Mouse (Mus musculus): Measurements from ENCODE around the gene Rpap2.

Rpap2 gene

DNA sequence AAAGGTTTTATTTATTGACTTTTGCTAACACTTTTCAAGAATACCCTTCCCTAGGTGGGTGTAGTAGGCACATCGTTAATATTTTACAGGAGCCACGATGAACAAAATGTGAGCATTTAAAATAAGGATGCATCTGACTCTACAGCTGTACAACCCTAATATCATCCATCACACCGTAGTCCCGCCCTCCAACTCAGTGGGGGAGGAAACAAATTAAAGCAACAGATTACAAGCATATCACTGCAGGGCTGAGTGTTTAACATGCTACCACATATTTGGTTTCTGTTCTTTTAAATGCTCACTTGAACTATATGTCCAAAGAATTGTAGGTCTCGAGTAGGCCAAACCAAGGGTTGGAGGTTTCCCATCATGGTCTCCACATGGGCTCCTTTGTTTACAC is 90.0 kb downstream of the Rpap2 start:
- DNase-seq (ENCODE audit: low read depth, low spot score): no peak

DNA sequence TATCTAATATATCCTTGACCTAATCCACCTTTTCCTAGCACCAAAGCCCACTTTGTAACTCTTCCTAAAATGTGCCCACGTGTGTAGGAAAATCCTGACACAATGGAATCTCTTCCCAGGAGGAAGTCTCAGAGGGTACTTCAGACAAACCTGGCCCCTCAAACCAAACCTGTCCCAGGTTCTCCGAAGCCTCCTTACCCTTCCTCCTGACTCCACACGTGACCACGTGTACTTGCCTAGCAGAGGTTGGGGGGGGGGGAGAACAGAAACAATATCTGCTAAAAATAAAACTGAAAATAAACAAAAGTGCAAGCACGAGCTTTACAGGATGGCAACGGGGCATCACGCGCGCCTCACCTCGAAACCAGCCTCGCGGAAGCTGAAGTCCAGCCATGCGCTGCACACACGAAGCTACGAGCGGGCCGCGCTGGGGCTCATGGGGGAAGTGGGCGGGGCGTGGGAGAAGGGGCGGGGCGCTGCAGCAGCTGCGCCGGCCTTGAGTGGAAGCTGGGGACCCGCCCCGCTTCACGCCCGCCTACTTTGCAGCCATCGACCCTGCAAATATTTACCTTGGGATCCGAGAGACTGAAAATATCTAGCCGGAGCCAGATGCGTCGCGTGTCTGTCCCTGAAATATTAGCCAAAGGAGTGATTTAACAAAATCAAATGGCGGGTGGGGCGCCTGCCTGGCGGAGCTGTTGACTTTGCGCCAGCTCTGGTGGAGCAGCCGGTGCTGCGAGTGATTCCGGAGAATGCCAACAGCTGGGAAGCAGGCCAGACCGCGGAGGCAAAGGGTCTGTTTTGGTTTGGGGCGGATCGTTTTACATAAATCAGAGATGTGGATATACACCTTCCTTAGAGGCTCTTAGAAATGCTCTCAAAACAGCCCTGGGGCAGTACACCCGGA is 90.7 kb downstream of the Rpap2 start:
- DNase-seq (ENCODE audit: low read depth, low spot score): peak; percentile 73

DNA sequence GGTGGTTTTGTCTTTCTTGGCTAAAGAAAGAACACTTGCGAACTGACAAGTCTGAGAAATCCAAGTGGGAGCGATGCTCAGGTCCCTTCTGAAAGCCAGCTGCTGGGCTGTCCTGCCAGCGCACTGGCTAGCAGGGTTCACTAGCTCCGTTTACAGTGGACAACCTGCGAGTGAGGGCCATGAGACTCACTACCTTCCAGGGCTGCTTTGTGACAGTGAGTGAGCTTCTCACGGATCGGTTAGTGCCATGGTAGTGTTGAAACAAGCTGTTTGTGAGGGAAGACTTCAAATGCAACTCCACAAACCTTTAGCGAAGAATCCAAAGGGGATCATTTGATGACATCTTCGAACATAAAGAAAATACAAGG is 91.3 kb downstream of the Rpap2 start:
- no peak for DNase-seq (ENCODE audit: low read depth, low spot score)

- no peak for DNase-seq (ENCODE audit: low read depth, low spot score)
These were observed 97.8 kb downstream of the Rpap2 start for GRCm38 (mm10) chr5:107695019-107695418.

DNA sequence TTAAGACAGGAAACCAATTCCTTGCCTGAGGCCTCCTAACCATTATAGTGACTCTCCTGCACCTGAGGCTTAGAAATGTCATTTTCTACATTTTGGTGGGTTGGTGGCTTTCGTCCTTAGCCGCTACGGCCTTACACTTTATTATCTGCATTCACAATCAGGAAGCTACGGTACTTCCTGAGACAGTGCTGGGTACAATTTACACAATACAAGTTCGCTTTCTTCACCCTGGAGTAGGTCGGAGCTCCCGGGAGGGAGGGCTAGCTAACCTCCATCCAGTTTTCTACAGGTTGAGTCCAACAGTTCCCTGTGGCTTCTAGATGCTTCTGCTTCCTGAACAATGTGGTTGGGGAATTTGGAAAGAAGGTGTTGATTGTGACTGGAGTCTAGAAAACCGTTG is 101.7 kb downstream of the Rpap2 start:
- no peak for DNase-seq (ENCODE audit: low read depth, low spot score)

- DNase-seq (ENCODE audit: low read depth, low spot score): no peak
These were observed 103.7 kb downstream of the Rpap2 start for GRCm38 (mm10) chr5:107700873-107701272.

DNA sequence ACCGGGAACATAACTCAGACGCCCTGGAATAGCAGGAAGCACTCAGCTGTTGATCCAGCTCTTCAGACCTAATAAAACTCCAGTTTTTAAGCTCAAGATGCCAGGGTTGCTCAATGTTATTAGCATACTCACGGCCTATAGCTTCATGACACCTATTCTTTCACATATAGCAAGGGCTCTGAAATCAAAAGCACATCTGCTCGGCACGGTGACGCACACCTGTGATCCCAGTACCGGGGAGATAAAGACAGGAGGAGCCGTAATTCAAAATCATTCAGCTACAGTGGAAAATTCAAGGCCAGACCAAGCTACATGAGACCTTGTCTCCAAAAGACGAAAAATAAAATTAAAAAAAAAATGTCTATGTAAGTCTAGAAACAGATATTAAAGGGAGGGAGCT is 104.5 kb downstream of the Rpap2 start:
- no peak for DNase-seq (ENCODE audit: low read depth, low spot score)

- no peak for DNase-seq (ENCODE audit: low read depth, low spot score)
These were observed 106.1 kb downstream of the Rpap2 start for GRCm38 (mm10) chr5:107703207-107703763.

DNA sequence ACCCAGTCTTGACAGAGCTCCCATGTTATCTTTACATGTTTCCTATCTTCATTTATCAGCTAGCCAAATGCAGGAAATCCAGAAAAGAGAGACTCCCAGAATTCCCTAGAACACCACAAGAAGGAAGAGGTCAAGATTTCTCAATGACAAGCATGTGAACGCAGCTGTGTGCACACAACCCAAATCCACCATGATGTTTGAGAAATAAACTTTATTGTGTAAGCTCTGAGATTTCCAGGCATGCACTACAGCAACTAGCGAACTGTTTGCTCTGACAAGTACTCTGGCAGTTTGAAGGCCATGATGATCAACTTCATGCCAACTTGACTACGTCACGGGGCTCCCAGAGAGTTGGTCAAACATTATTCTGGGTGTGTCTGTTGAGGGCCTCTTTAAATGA is 108.6 kb downstream of the Rpap2 start:
- no peak for DNase-seq (ENCODE audit: low read depth, low spot score)

DNA sequence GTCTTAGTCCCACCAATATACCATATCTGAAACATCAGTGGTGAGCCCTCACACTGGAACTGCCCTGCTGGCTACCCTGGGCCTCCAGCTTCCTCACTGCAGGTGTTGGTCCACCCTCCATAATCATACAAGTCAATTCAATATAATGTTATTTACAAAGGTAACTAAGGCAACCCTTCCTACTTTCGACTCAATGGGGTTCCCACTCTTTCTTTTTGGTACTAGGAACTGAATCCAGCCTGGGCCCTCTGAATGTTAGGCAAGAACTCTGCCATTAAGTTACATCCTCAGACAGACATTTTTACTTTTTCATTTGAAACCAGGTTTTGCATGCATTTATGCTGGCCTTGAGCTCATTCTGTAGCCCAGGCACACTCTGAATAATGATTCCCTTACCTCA is 109.1 kb downstream of the Rpap2 start:
- DNase-seq (ENCODE audit: low read depth, low spot score): no peak

GRCm38 (mm10) chr5:107708124-107708797 is 111.1 kb downstream of the Rpap2 start:
- no peak for DNase-seq (ENCODE audit: low read depth, low spot score)

Measured in brain, adult 2 months (tissue).